Comparison of ENCODE assay signal across 27 mouse cellular contexts in the genomic region with DNA sequence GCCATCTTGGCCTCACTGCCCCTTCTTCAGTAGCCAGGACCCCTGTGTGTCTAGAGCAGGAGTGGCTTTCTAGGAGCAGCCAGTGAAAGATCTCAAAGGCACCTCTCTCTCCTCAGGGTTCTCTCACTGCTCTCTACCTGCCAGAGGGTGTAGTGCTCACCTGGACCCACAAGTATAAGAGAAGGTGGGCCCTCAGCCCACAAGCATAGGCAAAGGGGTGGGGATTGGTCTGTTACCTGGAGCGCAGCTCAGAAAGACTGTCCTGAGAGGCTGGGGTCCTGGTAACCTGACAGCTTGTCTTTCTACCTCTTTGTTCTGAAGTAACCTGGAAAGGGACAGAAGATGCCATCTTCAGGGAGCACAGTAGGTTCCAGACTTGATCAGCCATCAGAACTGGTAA. TPM values are rescaled to one million over a fixed set of nuclear protein-coding genes. Genes with fewer than 3 reads are reported as not detected.
DNase-seq lines count a peak whose midpoint lies in the region; ATAC-seq and TF ChIP-seq lines count a peak whose summit lies in the region.
"Had no signal": no experiment of that assay in that cellular context is flagged by ENCODE, and none has a peak within 500 bp of the region (broad histone marks: within the 10 kb centered on the region; RNA-seq: fewer than 3 reads in every experiment).

No protein-coding gene starts in this region.

- TF ChIP-seq CTCF in forebrain, postnatal 0 days (IDR thresholded peaks at IDR 0.05; ENCODE audit: low read depth), result no peak

- H3K36me3 ChIP-seq in forebrain, embryonic 11.5 days (ENCODE audit: control insufficient read depth, insufficient read depth, low read length), result no peaks in the 10 kb centered on the region
- H3K36me3 ChIP-seq in forebrain, postnatal 0 days (ENCODE audit: insufficient read depth), result no peaks in the 10 kb centered on the region
- no peaks in the 10 kb centered on the region for H3K36me3 ChIP-seq in limb, embryonic 13.5 days
- H3K36me3 ChIP-seq in kidney, embryonic 15.5 days, result no peaks in the 10 kb centered on the region
- H3K36me3 ChIP-seq: embryonic facial prominence, embryonic 13.5 days; forebrain, embryonic 10.5 days; forebrain, embryonic 15.5 days; G1E; heart, embryonic 12.5 days; hindbrain, embryonic 12.5 days had no signal

- peak; percentile 6 for DNase-seq in forebrain, embryonic 11.5 days (ENCODE audit: low spot score)
- DNase-seq in forebrain, postnatal 0 days, result no peak
- DNase-seq in testis, postnatal 10 days (ENCODE audit: low spot score), result peak; percentile 29
- no peak for DNase-seq in testis, postnatal 14 days (ENCODE audit: low spot score)
- no peak for DNase-seq in kidney, adult 9 months
- DNase-seq: adrenal gland, adult 8-10 months; adrenal gland, postnatal 36 days; B cell, adult 2 months; cerebellum, adult 2 months; gastrocnemius, postnatal 10 days; heart, postnatal 4 days had no signal

- H3K9me3 ChIP-seq in forebrain, embryonic 11.5 days (ENCODE audit: control insufficient read depth, low read length), result no peaks in the 10 kb centered on the region
- no peaks in the 10 kb centered on the region for H3K9me3 ChIP-seq in forebrain, postnatal 0 days (ENCODE audit: low read length)
- H3K9me3 ChIP-seq in limb, embryonic 13.5 days, result no peaks in the 10 kb centered on the region
- H3K9me3 ChIP-seq in kidney, embryonic 15.5 days (replicated peaks), result no peaks in the 10 kb centered on the region
- H3K9me3 ChIP-seq: embryonic facial prominence, embryonic 13.5 days; forebrain, embryonic 10.5 days; forebrain, embryonic 15.5 days; heart, embryonic 12.5 days; hindbrain, embryonic 12.5 days had no signal

- WGBS in forebrain, embryonic 11.5 days, result 100% methylated on average over 1 of the region's 1 CpGs
- 100% methylated on average over 1 of the region's 1 CpGs for WGBS in forebrain, postnatal 0 days
- WGBS in limb, embryonic 13.5 days, result 94% methylated on average over 1 of the region's 1 CpGs
- 100% methylated on average over 1 of the region's 1 CpGs for WGBS in kidney, embryonic 15.5 days

- no peaks in the 10 kb centered on the region for H3K27me3 ChIP-seq in forebrain, embryonic 11.5 days (ENCODE audit: control insufficient read depth, insufficient read depth, low read length)
- no peaks in the 10 kb centered on the region for H3K27me3 ChIP-seq in forebrain, postnatal 0 days (ENCODE audit: insufficient read depth, low read length)
- no peaks in the 10 kb centered on the region for H3K27me3 ChIP-seq in limb, embryonic 13.5 days
- peaks cover 26% of the 10 kb centered on the region for H3K27me3 ChIP-seq in kidney, embryonic 15.5 days
- H3K27me3 ChIP-seq: forebrain, embryonic 15.5 days; hindbrain, embryonic 12.5 days had no signal

- no peak overlapping the region for H3K4me3 ChIP-seq in forebrain, embryonic 11.5 days (ENCODE audit: low read depth, low read length)
- no peak overlapping the region for H3K4me3 ChIP-seq in forebrain, postnatal 0 days (ENCODE audit: low read depth, low read length)
- H3K4me3 ChIP-seq in limb, embryonic 13.5 days, result no peak overlapping the region
- H3K4me3 ChIP-seq in kidney, embryonic 15.5 days (replicated peaks), result no peak overlapping the region
- H3K4me3 ChIP-seq: embryonic facial prominence, embryonic 13.5 days; forebrain, embryonic 10.5 days; forebrain, embryonic 15.5 days; heart, adult 2 months; heart, embryonic 12.5 days; hindbrain, embryonic 12.5 days had no signal

- no peak overlapping the region for H3K27ac ChIP-seq in forebrain, embryonic 11.5 days (ENCODE audit: low read depth, low read length)
- H3K27ac ChIP-seq in forebrain, postnatal 0 days (ENCODE audit: low read depth, low read length), result no peak overlapping the region
- H3K27ac ChIP-seq in limb, embryonic 13.5 days, result peak overlapping the region; percentile 86
- no peak overlapping the region for H3K27ac ChIP-seq in kidney, embryonic 15.5 days
- H3K27ac ChIP-seq: embryonic facial prominence, embryonic 13.5 days; forebrain, embryonic 10.5 days; forebrain, embryonic 15.5 days; heart, adult 2 months; hindbrain, embryonic 12.5 days; hindbrain, postnatal 0 days had no signal

- H3K4me1 ChIP-seq in forebrain, embryonic 11.5 days (replicated peaks; ENCODE audit: control insufficient read depth, insufficient read depth, low read length), result 0 out of 2 replicates have a peak, but pooled peaks cover 2% of the 10 kb centered on the region
- no peaks in the 10 kb centered on the region for H3K4me1 ChIP-seq in forebrain, postnatal 0 days (ENCODE audit: insufficient read depth)
- peaks cover 79% of the 10 kb centered on the region for H3K4me1 ChIP-seq in limb, embryonic 13.5 days
- peaks cover 13% of the 10 kb centered on the region; the same call in 1 of the 2 replicates for H3K4me1 ChIP-seq in kidney, embryonic 15.5 days

- ATAC-seq in forebrain, embryonic 11.5 days (replicated peaks; ENCODE audit: low FRiP score), result no peak
- ATAC-seq in forebrain, postnatal 0 days, result no peak
- no peak for ATAC-seq in limb, embryonic 13.5 days (ENCODE audit: low FRiP score, low read depth)
- ATAC-seq in kidney, embryonic 15.5 days (replicated peaks; ENCODE audit: low FRiP score), result no peak
- ATAC-seq: CD4-positive, CD25-positive, alpha-beta regulatory T cell, adult 4 months; forebrain, embryonic 15.5 days; hindbrain, postnatal 0 days had no signal

- H3K4me2 ChIP-seq in forebrain, embryonic 11.5 days (ENCODE audit: low read depth, low read length, severe bottlenecking), result no peak overlapping the region
- H3K4me2 ChIP-seq in forebrain, postnatal 0 days (ENCODE audit: low read depth), result no peak overlapping the region
- H3K4me2 ChIP-seq in limb, embryonic 13.5 days (replicated peaks), result no peak overlapping the region
- H3K4me2 ChIP-seq in kidney, embryonic 15.5 days, result no peak overlapping the region
- H3K4me2 ChIP-seq: embryonic facial prominence, embryonic 13.5 days; forebrain, embryonic 15.5 days; heart, embryonic 12.5 days; hindbrain, embryonic 12.5 days had no signal

- H3K9ac ChIP-seq in forebrain, embryonic 11.5 days (ENCODE audit: low read length), result no peak overlapping the region
- H3K9ac ChIP-seq in forebrain, postnatal 0 days, result no peak overlapping the region
- H3K9ac ChIP-seq in limb, embryonic 13.5 days, result no peak overlapping the region
- H3K9ac ChIP-seq in kidney, embryonic 15.5 days, result no peak overlapping the region
- H3K9ac ChIP-seq: embryonic facial prominence, embryonic 13.5 days; forebrain, embryonic 15.5 days; heart, embryonic 12.5 days; hindbrain, embryonic 12.5 days had no signal

RNA-seq across cellular contexts. Expression of a gene that starts 31.0 kb away (rescaled TPM):
- not detected in 2 replicates for polyA plus RNA-seq in forebrain, embryonic 11.5 days (2014; fragmentation: Nextera tagmentation; extraction: Ambion mirVana)
- not detected in 2 replicates for total RNA-seq in forebrain, postnatal 0 days (2014; rRNA removed)
- not detected in 2 replicates for polyA plus RNA-seq in forebrain, postnatal 0 days (2015; fragmentation: Nextera tagmentation; extraction: Ambion mirVana)
- not detected in 2 replicates for polyA plus RNA-seq in limb, embryonic 13.5 days (2015; fragmentation: Nextera tagmentation; extraction: Ambion mirVana)
- polyA plus RNA-seq in kidney, embryonic 15.5 days (2015; fragmentation: Nextera tagmentation; extraction: Ambion mirVana), result not detected in 2 replicates
- total RNA-seq: adrenal gland, adult 8-10 months; adrenal gland, postnatal 36 days; G1E; gastrocnemius, postnatal 10 days; gastrocnemius, postnatal 4 days; heart, adult 2 months; heart, postnatal 4 days; hindbrain, postnatal 0 days had no signal
- polyA plus RNA-seq: CD4-positive, CD25-positive, alpha-beta regulatory T cell, adult 4 months; cerebellum, adult 2 months; cortical plate, adult 2 months; embryonic facial prominence, embryonic 13.5 days; forebrain, embryonic 10.5 days; forebrain, embryonic 15.5 days; frontal cortex, adult 2 months; G1E; heart, embryonic 12.5 days; heart, embryonic 16.5 days; hindbrain, embryonic 12.5 days; hindbrain, postnatal 0 days; intestine, embryonic 14.5 days had no signal

Comparison
In these comparisons a context has a peak if more than half of its experiments do, and no peak if none do; other contexts are left out.
1. DNase-seq: peak in forebrain, embryonic 11.5 days (single experiment) and testis, postnatal 10 days (single experiment); none in forebrain, postnatal 0 days (single experiment), testis, postnatal 14 days (single experiment) and kidney, adult 9 months (single experiment).